Mouse (Mus musculus): ENCODE measurements at regions not wholly inside any gene's neighbourhood (a gene's known extent, or its start where the extent isn't known, plus 50 kb on each side); places are given as distances from the start of the nearest gene placed in this dataset.

- Histone ChIP-seq H3K4me1 (ENCODE audit: insufficient read depth, low read length) (no peaks in the 10 kb centered on the region), H3K9me3 (ENCODE audit: low read length) (no peaks in the 10 kb centered on the region), H3K4me2 (ENCODE audit: low read depth, low read length, poor library complexity, severe bottlenecking) (no peak overlapping the region), H3K27ac (ENCODE audit: low read depth, low read length) (no peak overlapping the region), H3K4me3 (ENCODE audit: low read depth, low read length) (no peak overlapping the region), H3K27me3 (ENCODE audit: insufficient read depth, low read length) (no peaks in the 10 kb centered on the region), H3K9ac (replicated peaks; ENCODE audit: low read length, poor library complexity, severe bottlenecking) (no peak overlapping the region), H3K36me3 (ENCODE audit: insufficient read depth, low read length) (no peaks in the 10 kb centered on the region)
- no peak for TF ChIP-seq CTCF (IDR thresholded peaks at IDR 0.05)
- DNase-seq (ENCODE audit: low spot score): no peak
- ATAC-seq (ENCODE audit: low FRiP score): no peak
- WGBS: 86% methylated on average over 5 of the region's 5 CpGs
Observed at GRCm38 (mm10) chr9:115739984-115740383, 169.3 kb upstream of the Gadl1 start.

DNA sequence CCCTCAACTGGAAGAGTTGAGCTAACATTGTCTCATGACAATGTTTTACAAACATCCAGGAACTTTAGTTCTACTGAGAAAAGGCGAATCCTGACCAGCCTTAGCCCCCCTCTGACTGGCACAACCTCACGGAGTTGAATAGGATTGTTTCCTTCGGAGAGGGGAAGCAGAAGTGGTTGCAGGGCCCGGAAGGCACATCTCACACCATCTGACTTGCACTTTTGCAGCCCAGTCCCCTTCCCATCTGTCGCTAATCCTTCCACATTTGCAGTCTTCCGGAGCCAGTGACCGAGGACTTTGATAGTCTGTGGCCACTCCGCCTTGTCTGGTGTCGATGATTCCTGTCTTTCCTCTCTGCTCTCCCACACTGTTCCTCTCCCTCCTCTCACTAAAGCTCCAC, 162.8 kb upstream of the Gadl1 start:
- Histone ChIP-seq H3K9me3 (ENCODE audit: low read length) (no peaks in the 10 kb centered on the region), H3K4me1 (ENCODE audit: insufficient read depth, low read length) (no peaks in the 10 kb centered on the region), H3K27me3 (ENCODE audit: insufficient read depth, low read length) (no peaks in the 10 kb centered on the region), H3K4me3 (ENCODE audit: low read depth, low read length) (no peak overlapping the region), H3K4me2 (ENCODE audit: low read depth, low read length, poor library complexity, severe bottlenecking) (no peak overlapping the region), H3K36me3 (ENCODE audit: insufficient read depth, low read length) (no peaks in the 10 kb centered on the region), H3K27ac (ENCODE audit: low read depth, low read length) (no peak overlapping the region), H3K9ac (replicated peaks; ENCODE audit: low read length, poor library complexity, severe bottlenecking) (no peak overlapping the region)
- ATAC-seq (ENCODE audit: low FRiP score): no peak
- no peak for TF ChIP-seq CTCF (IDR thresholded peaks at IDR 0.05)
- no peak for DNase-seq (ENCODE audit: low spot score)
- WGBS: 79% methylated on average over 9 of the region's 9 CpGs

- Histone ChIP-seq H3K36me3 (ENCODE audit: insufficient read depth, low read length) (no peaks in the 10 kb centered on the region), H3K9me3 (ENCODE audit: low read length) (no peaks in the 10 kb centered on the region), H3K4me3 (ENCODE audit: low read depth, low read length) (no peak overlapping the region), H3K27ac (ENCODE audit: low read depth, low read length) (no peak overlapping the region), H3K9ac (replicated peaks; ENCODE audit: low read length, poor library complexity, severe bottlenecking) (no peak overlapping the region), H3K4me2 (ENCODE audit: low read depth, low read length, poor library complexity, severe bottlenecking) (no peak overlapping the region), H3K27me3 (ENCODE audit: insufficient read depth, low read length) (no peaks in the 10 kb centered on the region), H3K4me1 (ENCODE audit: insufficient read depth, low read length) (no peaks in the 10 kb centered on the region)
- no peak for DNase-seq (ENCODE audit: low spot score)
- TF ChIP-seq CTCF (IDR thresholded peaks at IDR 0.05): no peak
- no peak for ATAC-seq (ENCODE audit: low FRiP score)
- 58% methylated on average over 2 of the region's 2 CpGs for WGBS
Observed at GRCm38 (mm10) chr9:115760496-115760895, 148.8 kb upstream of the Gadl1 start.

DNA sequence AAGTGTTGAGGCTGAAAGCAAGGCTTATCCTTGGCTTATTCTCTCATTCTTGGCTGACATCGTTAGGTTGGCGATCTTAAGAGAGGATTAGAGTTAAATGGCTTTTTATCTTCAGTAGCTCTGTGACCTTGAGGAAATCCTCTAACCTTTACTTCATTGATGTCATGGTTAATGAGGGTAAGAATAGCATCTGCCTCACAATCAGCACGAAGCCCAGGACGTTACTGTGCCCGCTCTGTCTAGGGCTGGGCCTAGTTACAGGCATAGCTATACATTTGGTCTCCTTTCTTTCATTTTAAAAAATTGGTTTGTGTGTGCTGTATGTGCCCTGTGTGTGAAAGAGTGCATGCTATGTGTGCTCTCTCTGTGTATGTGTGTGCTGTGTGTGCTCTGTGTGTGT, 145.1 kb upstream of the Gadl1 start:
- ATAC-seq (ENCODE audit: low FRiP score) (no peak), DNase-seq (ENCODE audit: low spot score) (no peak)
- H3K36me3 ChIP-seq (ENCODE audit: insufficient read depth, low read length): no peaks in the 10 kb centered on the region
- H3K4me1 ChIP-seq (ENCODE audit: insufficient read depth, low read length): no peaks in the 10 kb centered on the region
- H3K4me2 ChIP-seq (ENCODE audit: low read depth, low read length, poor library complexity, severe bottlenecking): no peak overlapping the region
- H3K27me3 ChIP-seq (ENCODE audit: insufficient read depth, low read length): no peaks in the 10 kb centered on the region
- H3K27ac ChIP-seq (ENCODE audit: low read depth, low read length): no peak overlapping the region
- no peak overlapping the region for H3K9ac ChIP-seq (replicated peaks; ENCODE audit: low read length, poor library complexity, severe bottlenecking)
- H3K4me3 ChIP-seq (ENCODE audit: low read depth, low read length): no peak overlapping the region
- H3K9me3 ChIP-seq (ENCODE audit: low read length): no peaks in the 10 kb centered on the region
- 38% methylated on average over 5 of the region's 5 CpGs for WGBS
- no peak for TF ChIP-seq CTCF (IDR thresholded peaks at IDR 0.05)

DNA sequence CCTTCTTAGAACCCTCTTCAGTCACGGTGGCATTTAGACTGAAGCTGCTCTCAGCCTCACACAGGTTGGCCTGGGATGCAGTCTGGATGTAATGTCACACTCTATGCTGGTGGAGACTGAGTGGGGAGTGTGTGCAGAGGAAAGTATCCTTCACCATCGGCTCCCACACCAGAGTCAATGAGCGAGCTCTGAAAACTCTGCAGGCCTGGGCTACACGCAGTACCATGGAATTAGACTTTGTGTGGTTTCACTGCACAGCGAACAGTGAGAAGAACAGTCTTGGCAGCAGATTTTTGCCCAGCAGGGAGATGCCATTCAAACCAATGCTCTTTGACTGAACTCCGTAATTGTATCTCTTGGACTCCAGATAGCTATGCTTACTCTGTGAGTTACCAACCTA, 142.8 kb upstream of the Gadl1 start:
- Histone ChIP-seq H3K9ac (replicated peaks; ENCODE audit: low read length, poor library complexity, severe bottlenecking) (no peak overlapping the region), H3K4me2 (ENCODE audit: low read depth, low read length, poor library complexity, severe bottlenecking) (no peak overlapping the region), H3K27me3 (ENCODE audit: insufficient read depth, low read length) (no peaks in the 10 kb centered on the region), H3K36me3 (ENCODE audit: insufficient read depth, low read length) (no peaks in the 10 kb centered on the region), H3K4me3 (ENCODE audit: low read depth, low read length) (no peak overlapping the region), H3K27ac (ENCODE audit: low read depth, low read length) (no peak overlapping the region), H3K4me1 (ENCODE audit: insufficient read depth, low read length) (no peaks in the 10 kb centered on the region), H3K9me3 (ENCODE audit: low read length) (no peaks in the 10 kb centered on the region)
- no peak for DNase-seq (ENCODE audit: low spot score)
- TF ChIP-seq CTCF (IDR thresholded peaks at IDR 0.05): no peak
- no peak for ATAC-seq (ENCODE audit: low FRiP score)
- 70% methylated on average over 6 of the region's 6 CpGs for WGBS

DNA sequence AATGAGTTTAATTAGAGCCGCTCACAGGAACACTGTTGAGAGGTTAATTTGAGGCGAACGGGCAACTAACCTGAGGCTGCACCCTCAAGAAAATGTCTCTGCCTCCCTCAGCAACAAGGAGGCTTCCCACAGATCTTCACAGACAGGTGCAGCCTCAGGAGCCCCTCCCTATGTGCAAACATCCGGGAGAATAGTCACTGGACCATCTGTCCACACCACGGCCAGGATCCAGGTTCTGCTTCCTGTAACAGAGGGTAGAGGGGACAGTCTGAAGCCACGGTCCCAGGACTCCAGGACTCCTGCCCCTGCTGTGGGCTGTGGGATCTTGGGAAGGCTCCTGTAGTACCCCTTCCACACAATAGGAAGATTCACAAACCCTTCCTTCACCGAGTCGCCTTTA, 134.1 kb upstream of the Gadl1 start:
- H3K9ac ChIP-seq (replicated peaks; ENCODE audit: low read length, poor library complexity, severe bottlenecking): no peak overlapping the region
- no peak overlapping the region for H3K4me2 ChIP-seq (ENCODE audit: low read depth, low read length, poor library complexity, severe bottlenecking)

More for the DNA sequence above, 134.1 kb upstream of the Gadl1 start:
- no peaks in the 10 kb centered on the region for H3K27me3 ChIP-seq (ENCODE audit: insufficient read depth, low read length)
- DNase-seq (ENCODE audit: low spot score) (no peak), ATAC-seq (ENCODE audit: low FRiP score) (no peak)
- H3K9me3 ChIP-seq (ENCODE audit: low read length): no peaks in the 10 kb centered on the region
- H3K4me3 ChIP-seq (ENCODE audit: low read depth, low read length): no peak overlapping the region
- no peak for TF ChIP-seq CTCF (IDR thresholded peaks at IDR 0.05)
- H3K36me3 ChIP-seq (ENCODE audit: insufficient read depth, low read length): no peaks in the 10 kb centered on the region
- 63% methylated on average over 8 of the region's 8 CpGs for WGBS
- no peak overlapping the region for H3K27ac ChIP-seq (ENCODE audit: low read depth, low read length)
- no peaks in the 10 kb centered on the region for H3K4me1 ChIP-seq (ENCODE audit: insufficient read depth, low read length)
